Mouse (Mus musculus): ENCODE results near the gene Myzap.
"Not testable (repeated sequence)": the region's sequence is repeated elsewhere in the genome, so short reads cannot be mapped to it uniquely, and the experiment has no call there.

The Myzap gene

GRCm38 (mm10) chr9:71484871-71485474 lies 107.2 kb downstream of the Myzap start:
- in situ Hi-C loops (cut with MboI, MseI) = no loop called here

GRCm38 (mm10) chr9:71483872-71484271 lies 108.3 kb downstream of the Myzap start:
- in situ Hi-C loops (cut with MboI, MseI) = not testable (repeated sequence)

GRCm38 (mm10) chr9:71480305-71480704 lies 111.9 kb downstream of the Myzap start:
- in situ Hi-C loops (cut with MboI, MseI) = no loop called here

DNA sequence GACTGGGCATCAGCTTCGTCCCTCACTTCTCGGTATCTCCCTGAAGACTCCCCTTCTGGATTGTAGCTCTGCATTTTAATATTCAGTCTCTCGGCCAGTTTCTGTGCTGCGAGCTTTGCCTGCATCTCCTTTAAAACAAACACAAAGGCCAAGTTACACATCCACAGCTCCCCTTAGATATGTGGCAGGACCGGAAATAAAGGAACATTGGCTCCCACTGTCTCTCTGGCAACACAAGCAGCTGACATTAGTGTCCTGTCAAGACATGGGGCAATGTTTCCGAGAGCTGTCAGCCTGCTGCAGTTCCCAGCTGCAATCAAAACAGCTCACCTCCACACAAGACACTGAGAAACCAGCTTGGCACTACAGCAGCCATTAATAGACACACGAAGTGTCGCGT lies 112.7 kb downstream of the Myzap start:
- in situ Hi-C loops (cut with MboI, MseI) = no loop called here

GRCm38 (mm10) chr9:71478596-71478995 lies 113.6 kb downstream of the Myzap start:
- in situ Hi-C loops (cut with MboI, MseI) = no loop called here

GRCm38 (mm10) chr9:71476601-71477000 lies 115.6 kb downstream of the Myzap start:
- in situ Hi-C loops (cut with MboI, MseI) = no loop called here

DNA sequence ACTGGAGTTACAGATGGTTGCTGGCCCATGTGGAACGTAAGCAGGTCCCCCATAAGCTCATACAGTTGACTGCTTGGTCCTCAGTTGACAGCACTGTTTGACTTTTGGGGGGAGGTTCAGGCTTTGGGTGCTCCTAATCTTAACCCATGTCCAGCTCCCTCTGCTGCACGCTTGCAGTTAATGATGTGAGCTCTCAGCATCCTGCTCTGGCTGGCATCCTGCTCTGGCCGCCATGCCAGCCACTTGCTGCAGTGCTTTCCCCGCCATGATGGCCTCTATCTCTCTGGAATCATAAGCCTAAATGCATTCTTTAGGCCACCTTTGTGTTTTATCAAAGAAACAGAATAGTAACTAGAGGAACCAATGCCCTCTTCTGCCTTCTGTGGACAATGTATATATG lies 116.6 kb downstream of the Myzap start:
- in situ Hi-C loops (cut with MboI, MseI) = no loop called here

GRCm38 (mm10) chr9:71467434-71467833 lies 124.7 kb downstream of the Myzap start:
- in situ Hi-C loops (cut with MboI, MseI) = no loop called here

DNA sequence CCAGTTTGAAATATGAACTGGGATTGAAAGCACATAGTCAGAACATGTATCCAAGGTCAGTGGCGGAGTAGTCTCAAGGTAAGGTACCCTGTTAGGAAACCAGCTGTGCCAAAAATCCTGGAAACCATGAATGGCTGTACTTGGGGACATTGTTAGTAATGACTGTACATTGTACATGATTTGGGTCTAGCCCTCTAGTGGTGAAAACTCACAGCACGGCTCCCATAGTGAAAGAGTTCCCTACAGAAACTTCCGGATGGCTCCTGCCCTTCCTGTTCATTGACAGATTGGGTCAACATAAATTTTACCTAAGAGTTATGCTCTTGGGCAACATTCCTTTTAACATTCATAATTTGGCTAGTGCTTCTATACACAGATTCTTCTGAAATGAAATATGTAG lies 126.0 kb downstream of the Myzap start:
- in situ Hi-C loops (cut with MboI, MseI) = no loop called here

- in situ Hi-C loops (cut with MboI, MseI) = no loop called here
Measured at GRCm38 (mm10) chr9:71463072-71463667, 129.0 kb downstream of the Myzap start.

DNA sequence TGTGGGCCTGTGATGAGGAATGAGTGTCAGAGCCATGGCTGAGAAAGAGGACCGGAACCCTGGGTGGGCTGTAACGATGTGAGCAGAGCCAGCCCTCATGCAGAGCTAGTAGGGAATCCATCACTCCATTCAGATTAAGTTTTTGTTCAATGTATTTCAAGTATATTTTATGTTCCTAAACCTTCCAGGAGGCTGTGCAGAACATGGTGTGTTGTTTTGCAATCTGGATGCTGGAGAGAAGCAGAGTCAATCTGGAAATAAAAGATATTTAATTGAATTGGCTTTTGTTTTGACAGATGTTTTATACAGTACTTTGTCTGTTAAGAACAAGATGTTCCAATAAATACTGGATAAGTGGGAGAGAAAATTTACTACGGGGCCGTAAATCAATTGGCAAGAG lies 135.4 kb downstream of the Myzap start:
- in situ Hi-C loops (cut with MboI, MseI) = loop anchor here (5.0 kb wide), 1 partner anchor 49 kb away; no protein-coding TSS in a partner anchor
